Mouse (Mus musculus) kidney, adult 18-20 months (tissue): ENCODE results near the gene Ddx17.
A peak's percentile ranks its signal among the peaks of the same experiment; 100 is the strongest.

ENCODE experiments used
- DNase-seq: peaks from one replicate; pipeline ENCODE4 v3.0.0; 2021

The Ddx17 gene

DNA sequence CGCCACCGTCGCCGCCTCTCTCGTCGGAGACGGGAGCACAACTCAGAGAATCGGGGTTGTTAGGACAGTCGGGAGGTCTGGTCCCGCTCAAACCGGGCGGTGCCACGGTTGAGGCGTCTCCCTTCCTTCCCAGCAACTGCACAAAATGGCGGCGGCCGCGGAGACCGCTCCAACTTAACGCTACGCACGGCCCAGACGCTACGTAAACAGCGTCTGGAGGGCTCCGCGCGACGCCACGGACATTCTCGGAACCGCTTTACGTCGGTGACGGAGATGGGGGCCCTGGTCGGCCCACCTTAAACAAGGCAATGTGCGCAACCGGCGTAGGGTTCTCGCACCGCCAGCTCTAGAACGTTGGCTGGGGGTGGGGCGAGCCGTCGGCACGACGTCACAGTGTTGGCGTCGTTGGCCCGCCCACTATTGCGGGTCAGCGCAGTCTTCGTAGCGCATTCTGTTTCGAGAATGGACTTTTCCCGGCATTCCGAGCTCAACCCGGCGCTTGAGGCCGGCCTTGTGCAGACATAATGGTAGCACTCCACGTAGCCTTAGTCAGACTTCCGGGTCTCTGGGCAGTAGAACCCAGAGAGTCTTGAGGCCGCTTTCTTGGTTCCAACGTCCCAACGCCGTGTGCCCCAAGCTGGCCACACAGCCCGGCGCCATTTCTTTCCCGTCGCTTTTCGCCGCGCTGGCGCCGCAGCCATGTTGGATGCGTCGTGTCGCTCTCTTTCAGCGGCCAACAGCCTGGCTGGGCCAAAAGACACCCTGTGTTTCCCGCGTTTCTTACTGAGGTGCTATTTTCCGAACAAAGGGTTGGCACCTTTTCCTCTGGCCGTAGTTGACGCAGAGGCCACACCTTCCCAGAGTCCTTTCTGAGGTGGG lies at the start of gene Ddx17:
Gene Ddx17, minus strand, starts transcription at position 332 of the 879 bp plus-strand sequence.
- DNase-seq, result peak; percentile 99

DNA sequence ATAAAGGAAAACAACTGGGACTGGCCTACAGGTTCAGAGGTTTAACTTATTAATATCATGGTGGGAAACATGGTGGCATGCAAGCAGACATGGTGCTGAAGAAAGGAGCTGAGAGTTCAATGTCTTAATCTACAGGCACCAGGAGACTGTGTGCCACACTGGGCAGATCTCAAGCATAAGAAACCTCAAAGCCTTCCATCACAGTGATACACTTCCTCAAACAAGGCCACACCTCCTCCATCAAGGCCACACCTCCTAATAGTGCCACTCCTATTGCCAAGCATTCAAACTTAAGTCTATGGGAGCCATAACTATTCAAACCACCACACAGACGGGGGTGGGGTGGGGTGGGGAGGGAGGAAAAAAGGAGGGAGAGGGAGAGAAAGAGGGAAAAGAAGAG lies 35.0 kb upstream of the Ddx17 start:
- no peak for DNase-seq

DNA sequence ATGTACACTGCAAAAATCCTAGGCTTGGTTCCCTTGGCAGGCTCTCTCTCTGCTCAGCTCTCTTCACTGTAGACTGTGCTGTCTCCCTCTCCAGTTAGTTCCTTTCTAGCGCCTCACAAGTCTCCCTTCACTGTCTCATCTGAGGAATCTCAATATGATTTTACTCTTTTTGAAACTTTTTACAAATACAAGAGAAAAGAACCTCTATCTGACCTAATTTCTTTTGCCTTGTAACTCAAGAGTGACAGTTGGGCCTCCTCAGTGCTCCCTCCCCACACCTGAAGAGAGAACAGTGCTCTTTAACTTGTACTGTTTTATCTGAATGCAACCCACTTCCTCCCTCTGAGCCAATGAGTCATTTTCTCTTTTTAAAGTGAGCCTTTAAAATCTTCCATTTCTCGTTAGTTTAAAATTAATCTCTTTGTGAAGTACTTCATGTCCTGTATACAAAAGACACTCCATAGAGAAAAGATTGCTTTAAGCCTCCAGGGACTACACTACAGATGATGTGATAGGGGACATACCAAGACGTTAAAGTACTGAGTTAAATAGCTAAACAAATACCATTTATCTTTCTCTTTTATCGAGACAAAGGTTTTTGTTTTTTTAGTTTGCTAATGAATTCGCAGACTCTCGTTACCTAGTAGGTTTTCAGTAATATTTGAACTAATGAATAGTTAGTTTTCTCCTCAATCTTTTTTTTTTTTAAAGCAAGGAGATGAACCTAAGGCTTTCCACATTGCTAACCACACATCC lies 31.3 kb upstream of the Ddx17 start:
- no peak for DNase-seq

DNA sequence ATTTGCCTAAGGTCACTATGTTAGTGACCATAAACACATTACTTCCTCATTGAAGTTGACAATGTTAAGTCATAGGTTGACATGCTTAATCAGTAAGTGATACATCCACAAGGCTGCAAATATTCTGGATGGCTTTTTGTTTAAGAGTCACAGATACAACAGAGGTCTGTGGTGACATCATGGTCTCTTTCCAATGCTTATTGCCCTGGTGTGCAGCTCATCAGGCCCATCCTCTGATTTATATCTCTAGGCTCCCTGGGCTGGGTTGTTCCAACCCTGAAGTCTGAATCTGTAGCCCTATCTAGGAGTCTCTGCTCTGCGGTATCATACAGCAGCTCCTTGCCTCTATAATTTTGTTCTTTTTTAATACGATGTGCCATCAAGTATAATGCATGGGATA lies 30.4 kb upstream of the Ddx17 start:
- no peak for DNase-seq

DNA sequence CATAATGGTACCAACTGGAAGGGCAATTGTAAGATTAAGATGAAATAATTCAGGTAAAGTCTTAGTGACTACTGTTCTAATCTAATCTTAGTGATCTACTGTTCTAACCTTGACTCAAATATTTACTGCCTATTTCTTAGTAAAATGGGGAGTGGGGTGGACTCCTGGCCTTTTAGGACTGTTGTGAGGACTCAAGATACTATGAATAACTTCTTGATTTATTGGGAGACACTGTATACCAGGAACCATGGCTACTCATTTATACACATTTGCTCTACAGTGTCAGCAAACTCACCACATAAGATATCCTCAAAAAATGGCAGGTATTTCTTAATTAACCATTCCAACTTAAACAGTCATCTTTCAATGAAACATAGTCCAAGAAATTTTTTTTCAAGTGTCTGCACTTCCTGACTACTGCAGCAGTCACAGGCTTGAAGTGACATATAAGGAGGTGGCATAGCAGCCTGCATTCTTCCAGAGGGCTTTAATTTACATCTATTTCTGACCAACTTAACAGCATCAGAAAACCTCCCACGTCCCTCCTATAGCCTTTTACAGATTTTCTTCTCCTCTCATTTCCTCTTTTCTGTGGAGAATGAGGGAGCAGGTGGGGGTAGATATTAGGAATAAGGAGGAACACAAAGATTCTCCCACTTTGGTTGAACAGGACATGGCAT lies 29.1 kb upstream of the Ddx17 start:
- DNase-seq, result no peak

DNA sequence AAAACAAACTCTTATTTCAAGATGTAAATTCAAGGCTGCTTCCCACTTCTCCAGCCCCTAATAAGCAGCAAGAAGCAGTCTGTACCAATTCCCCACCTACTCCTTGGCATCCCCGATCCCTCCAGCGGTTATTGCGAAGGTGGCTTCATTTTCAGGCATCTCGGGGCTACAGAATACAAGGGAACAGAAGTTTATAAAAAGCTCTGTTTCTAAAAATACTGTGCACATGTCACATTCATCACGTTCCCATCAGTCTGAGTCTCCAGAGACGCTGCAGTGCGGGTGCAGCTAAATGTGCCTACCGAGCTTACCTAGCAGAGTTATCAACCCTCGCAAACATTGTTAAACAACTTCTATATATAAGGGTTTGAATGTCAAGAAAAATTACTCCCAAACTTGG lies 15.9 kb upstream of the Ddx17 start:
- DNase-seq, result no peak

DNA sequence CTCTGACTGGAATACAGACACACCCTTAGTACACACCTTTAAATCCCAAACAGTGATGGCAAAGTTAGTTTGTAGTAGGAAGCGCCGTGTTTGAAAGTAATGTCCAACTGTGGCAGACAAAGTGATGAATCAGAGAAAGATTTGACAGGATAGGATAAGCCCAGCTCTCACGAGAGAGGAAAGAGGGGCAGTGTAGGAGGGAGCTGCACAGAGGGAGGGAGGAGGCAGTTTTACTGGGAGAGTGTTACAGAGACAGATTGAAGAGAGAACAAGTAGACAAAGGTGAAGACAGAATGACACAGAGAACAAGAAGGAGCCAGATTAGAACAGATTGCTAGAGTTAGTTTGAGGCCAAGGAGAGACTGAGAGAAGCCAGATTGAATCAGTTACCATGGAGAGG lies 13.1 kb upstream of the Ddx17 start:
- no peak for DNase-seq

DNA sequence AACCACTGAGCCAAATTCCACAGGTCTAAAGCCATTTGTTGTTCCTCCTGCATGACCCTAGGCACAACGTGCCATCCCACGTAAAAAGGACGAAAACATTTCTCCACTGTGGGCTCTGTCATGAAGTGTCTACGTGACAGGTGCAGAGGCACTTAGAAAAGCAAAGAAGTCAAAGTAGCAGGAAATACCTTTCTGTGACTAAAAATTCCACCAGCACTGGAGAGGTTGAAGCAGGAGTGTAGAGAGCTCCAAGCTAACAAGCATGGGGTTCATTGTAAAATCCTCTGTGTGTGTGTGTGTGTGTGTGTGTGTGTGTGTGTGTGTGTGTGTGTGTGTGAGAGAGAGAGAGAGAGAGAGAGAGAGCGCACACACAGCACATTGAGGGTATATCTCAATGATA lies 6.0 kb upstream of the Ddx17 start:
- no peak for DNase-seq

DNA sequence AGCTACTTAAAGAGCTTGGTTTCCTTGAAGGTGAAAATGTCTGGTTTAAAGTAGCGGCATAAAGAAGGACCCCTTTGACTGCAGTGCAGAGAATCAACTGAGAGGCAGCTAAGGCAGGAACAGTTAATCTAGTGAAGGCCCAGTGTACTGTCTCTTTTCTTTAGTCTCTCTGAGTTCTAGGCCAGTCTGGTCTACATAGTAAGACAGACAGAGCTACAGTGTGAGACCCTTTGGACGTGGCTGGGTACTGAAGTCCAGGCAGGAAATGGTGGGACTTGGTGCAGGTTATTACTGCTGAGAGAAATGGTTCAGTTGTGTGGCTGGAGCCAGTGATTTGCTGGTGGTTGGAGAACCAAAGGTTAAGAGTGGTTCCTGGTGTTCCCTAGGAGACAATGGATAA lies 1.7 kb upstream of the Ddx17 start:
- DNase-seq, result no peak

DNA sequence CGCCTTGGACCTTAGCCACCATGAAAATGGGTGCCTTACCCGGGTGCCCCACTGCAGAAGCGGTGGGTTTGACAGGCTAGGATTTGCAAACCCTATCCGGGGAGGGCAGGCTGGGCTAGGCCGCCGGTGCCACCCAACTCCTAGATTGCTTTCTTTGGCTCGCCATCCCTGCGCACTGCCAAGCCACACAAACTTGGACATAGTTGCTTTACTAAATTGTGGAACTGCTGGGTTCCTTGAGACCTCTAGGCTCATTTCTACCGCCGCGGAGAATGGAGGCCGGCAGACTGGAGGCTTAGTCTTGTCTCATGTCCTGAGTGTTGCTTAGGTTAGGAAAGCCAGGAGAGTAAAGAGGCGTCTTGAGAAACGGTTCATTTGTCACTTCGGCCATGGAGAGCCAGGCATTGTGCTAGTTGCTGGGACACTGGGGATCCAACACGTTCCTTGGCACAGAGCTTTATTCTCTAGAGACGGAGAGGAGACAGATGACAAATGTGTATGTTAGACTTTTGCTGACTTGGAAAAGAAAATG lies 814 bp upstream of the Ddx17 start:
- DNase-seq, result no peak

DNA sequence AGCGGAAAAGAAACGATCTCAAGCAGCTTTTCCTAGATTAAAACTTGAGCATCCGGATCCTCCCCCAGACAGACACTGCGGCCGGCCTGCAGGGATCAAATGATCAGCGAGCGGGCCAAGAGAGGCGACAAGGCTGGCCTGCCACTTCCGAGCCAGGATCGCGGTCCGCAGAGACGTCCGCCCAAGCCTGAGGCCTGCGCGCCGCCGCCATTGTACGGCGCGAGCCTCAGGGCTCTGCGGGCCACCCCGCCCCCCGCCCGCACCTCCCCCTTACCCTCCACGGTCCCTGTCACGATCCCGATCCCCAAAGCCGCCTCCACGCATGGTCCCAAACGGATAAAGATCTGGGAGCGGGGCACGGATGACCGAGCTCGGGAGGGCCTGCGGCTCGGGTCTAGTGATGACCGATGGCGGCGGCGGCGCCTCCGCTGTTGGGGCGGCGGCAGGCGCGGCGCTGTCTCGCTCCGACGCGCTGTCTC lies 581 bp downstream of the Ddx17 start:
- no peak for DNase-seq

DNA sequence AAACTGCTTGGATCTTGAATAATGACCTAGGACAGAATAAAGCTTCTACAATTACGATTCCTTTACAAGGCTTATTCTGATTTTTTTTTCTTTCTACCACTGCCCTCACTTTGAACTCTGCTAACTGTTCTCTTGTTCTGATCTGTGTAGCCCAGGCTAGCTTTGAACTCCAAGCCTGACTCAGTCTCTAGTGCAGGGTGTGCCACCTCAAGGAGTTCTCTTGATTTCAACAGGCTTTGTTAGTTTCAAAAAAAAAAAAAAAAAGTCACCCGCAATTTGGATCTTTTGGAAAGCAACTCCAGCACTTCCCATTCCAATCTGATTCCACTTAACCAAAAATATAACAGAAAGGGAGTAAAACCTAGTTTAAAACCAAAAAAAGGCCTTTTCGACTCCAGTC lies 1.0 kb downstream of the Ddx17 start:
- no peak for DNase-seq

DNA sequence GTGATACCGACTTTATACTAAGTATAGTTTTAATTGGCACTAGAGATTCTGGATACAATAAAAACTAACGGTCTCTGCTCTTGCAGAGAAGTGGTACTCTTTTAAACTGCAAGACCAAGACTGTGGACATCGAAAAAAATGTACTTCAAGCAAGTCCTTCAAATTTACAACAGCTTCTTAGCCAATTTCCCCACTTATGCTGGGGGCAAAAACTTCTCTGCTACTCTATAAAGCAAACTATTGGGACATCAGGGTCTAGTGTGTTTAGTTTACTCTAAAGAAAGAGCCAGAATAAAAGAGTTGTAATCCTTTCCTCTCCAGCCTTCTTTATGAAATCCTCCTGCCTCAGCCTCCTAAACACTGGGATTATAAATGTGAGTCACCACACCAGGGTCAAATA lies 2.6 kb downstream of the Ddx17 start:
- no peak for DNase-seq

DNA sequence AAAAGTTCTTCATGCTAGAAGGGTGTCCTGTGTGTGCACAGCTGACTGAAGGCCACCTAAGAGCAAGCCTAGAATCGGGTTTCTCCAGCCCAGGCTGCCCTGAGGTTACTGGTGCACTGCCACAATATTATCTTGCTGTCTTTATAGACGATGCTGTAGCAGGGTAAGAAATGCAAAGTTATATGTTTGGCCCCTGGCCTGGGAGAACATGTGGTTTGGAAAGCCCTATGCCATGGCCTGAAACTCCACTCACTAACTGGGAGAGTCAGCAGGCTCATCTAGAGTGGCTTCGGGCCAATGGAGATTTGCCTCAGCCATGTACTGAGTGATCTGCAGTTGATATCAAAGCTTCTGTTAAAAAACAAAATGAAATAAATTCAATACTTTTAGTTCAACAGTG lies 12.7 kb downstream of the Ddx17 start:
- DNase-seq, result no peak

DNA sequence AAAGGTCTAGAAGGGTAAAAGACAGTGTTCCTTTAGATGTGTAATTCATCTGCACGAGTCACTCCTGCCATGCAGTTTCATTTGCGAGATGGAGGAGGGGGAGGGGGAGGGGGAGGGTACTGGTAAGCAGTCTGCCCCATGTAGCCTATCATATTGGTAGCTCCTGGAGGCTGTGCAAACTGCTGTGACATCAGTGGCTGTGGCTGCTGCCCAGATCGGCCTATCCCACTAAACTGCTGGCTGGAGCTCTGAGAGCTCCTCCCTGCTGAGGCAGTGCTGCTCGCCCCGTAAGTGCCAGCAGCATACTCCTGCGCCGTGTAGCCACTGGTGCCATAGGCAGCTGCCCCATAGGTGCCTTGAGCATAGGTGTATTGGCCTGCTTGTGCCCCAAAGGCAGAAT lies 16.6 kb downstream of the Ddx17 start:
- DNase-seq, result no peak

DNA sequence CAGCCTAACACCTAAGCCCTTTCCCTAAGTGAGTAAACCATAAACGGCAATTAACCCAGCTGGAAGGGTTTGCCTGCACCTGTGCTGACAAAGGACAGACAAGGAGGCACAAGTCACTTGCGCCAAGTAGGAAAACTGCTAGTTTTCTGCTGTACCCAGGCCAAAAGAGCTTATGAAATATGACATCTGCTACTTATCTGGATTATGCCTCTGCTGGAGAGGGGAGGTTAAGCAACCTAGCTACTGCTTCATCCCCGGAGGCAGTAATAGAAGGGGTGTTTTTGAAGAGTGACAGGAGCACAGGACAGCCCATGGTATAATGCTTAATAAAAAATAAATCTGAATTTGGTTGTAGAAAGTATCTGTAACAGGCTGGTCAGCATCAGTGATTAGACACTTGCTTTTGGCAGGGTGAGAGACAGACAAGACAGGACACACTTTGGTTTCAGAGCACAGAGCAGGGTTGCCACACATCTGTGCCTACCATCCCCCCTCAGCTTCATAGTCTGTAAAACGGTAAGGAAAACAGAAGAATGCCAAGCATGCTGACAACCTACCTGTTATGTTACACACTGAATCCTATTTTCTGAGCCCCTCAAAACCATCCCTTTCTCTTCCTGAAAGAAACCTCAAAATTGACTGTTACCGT lies 18.4 kb downstream of the Ddx17 start:
- no peak for DNase-seq

DNA sequence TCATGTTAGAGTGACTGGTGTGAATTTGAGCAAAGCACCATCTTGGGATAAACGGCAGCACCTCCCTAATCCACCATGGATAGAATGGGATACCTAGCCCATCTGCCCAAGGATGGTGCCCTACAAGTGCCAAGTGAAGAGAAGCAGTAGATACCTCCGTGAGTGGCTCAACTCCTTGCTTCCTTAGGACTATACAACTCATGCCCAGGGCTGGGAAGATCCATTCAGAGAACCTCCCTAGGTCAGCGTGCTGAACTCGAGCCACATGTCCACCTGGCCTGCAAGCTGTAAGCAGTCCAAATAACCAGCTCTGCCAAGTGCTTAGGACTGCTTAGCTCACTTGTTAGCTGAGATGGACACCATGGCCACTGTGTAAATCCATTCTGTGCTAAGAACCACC lies 19.3 kb downstream of the Ddx17 start:
- DNase-seq, result no peak

DNA sequence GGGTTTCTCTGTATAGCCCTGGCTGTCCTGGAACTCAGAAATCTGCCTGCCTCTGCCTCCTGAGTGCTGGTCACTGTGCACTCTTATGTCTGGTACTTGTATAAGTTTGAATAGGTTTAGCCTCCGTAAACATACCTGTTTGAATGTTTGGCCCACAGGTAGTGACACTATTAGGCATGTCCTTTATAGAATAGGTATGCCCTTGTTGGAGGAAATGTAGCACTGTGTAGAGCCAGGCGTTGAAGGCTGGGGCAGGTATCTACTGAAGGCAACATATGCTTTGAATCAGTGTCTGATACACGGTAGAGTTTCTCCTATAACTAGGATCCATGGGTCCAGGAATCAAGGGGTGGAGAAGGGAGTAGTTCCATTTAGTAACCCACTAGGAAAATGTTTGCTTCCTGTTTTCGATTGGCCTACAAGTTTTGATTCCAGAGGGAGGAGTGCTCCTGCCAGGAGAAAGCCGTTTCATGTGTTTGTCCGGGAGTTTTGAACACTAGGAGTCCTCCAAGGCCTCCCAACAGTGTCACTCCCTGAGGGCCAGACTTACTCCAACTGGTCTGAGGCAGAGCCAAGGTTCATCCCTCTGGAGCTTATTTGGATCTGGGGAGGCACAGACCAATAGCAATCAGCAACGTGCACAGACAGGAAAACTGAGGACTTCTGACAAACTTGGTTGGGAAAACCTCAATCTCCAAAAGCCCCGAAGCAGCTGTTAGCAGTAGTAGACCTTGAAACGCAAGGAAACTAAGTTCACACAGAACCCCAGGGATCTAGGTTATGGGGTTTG lies 20.4 kb downstream of the Ddx17 start:
- DNase-seq, result no peak

DNA sequence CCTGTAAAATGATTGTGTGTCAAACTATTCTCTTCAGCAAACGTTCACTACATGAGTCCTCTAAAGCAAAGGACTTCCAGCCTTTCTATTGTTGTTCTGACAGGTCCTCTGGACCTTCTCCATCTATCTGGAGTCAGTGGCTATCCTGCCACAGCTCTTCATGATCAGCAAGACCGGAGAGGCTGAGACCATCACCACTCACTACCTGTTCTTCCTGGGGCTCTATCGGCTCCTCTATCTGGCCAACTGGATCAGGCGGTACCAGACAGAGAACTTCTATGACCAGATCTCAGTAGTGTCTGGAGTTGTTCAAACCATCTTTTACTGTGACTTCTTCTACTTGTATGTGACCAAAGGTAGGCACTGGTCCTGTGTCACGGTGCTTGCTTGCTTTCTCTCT lies 21.0 kb downstream of the Ddx17 start:
- DNase-seq, result no peak

DNA sequence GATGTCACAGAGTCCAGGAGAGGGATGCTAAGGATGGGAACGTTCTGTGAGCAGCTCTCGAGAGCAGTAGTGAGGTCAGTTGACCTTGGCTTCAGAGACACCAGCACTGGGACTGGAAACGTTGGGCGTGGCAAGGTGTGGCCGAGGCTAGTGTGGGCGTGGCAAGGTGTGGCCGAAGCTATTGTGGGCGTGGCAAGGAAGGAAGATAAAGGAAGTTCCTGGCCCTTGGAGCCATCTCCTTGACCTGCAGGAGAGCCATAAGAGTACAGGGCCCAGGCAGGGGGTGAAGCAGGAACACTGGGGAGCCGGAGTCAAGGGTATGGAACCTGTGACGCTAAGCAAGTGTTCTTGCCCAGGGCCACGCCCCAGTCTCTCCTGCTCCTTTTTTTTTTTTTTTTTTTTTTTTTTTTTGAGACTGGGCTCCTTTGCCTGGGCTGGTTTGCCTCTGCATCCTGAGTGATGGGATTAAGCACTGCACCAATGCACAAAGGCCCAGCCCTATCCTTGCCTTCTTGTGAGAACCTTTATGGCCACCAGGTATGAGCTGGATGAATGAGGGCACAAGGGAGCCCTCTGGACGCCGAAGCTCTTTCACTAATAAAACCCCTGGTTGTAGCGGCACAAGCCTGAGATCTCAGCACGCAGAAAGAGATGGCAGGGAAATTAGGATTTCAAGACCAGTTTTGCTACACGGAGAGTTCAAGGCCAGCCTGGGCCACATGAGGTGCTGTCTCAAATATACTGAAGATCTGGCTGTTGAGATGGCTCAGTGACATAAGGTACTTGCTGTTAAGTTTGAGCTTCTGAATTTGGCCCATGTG lies 26.9 kb downstream of the Ddx17 start:
- DNase-seq, result no peak

DNA sequence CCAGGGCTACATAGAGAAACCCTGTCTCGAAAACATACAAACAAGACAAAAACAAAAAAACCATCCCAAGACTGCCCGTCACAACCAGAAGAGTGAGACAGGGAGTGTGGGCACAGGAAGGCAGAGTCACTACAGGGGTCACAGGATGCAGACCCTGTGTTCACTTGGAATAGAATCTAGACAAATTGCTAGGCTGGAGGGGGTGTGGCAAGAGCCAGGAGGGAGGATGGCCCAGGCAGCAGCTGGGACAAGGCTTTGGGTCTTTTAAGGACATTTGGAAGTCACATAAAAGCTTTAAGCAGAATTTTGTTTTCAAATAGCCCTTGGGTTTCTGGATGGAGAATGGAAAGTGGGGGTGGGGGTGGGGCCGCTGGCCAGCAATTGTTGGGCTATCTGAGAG lies 28.0 kb downstream of the Ddx17 start:
- no peak for DNase-seq
